Comparison of ENCODE assay signal across 8 mouse cellular contexts in the genomic region with DNA sequence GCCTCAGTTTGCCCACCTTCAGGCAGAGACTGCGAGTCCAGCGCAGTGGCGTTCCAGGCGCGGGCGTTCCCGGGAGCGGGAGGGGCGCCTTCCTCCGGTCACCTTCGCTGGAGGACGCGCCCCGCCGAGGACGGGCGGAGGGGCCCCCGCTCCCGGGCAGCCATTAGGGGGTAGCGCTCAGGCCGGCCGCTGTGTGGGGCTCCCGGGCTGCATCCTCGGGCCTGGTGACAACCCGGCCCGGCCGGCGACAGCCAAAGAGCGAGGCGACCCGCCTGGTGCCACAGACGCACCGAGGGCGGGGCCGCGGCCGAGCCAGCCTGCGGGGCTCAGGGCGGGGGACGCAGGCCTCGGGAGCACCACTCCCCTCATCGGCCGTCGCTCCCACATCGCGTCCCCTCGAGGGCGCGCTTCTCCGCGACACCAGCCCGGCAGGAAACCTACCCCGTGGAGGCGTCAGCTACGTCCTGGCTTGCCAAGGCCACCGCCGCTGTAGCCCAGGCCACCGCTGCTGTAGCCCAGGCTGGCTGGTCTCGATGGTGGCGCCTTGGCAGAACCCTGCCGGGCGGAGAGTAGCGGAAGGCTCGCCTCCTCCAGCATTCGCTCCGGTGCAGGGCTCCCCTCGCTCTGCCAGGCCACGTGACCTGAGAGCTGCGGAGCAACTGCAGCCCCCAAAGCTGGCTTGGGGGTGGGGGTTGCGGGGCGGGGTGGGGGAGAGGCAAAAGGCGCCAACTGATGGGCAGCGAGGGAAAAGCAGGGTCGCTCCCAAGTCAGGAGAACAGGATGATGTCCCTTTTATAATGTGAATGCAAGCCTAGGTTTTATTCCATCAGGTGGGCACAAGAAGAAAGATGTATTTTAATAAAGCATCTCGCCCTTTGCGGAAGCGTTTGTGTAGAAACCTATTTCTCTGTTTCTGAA. TPM values are rescaled to one million over a fixed set of nuclear protein-coding genes. Genes with fewer than 3 reads are reported as not detected.
DNase-seq lines count a peak whose midpoint lies in the region; ATAC-seq lines count a peak whose summit lies in the region.

Gene Tmem246, minus strand, starts transcription at position 694 of the 918 bp plus-strand sequence.

- H3K4me3 ChIP-seq in embryonic facial prominence, embryonic 10.5 days, result peak within 1 kb of the TSS; percentile 88
- H3K4me3 ChIP-seq in intestine, embryonic 16.5 days (ENCODE audit: low read length), result peak within 1 kb of the TSS; percentile 83

- no peaks in the 10 kb centered on the region for H3K36me3 ChIP-seq in embryonic facial prominence, embryonic 10.5 days (replicated peaks)
- no peaks in the 10 kb centered on the region for H3K36me3 ChIP-seq in intestine, embryonic 16.5 days (ENCODE audit: control insufficient read depth, insufficient read depth, low read length)

- under 1% methylated on average over 77 of the region's 77 CpGs for WGBS in embryonic facial prominence, embryonic 10.5 days
- 1% methylated on average over 77 of the region's 77 CpGs for WGBS in intestine, embryonic 16.5 days

- DNase-seq in brain, adult 2 months (ENCODE audit: low read depth, low spot score), result peak; percentile 87
- DNase-seq in embryonic facial prominence, embryonic 10.5 days (ENCODE audit: low spot score), result peak; percentile 81
- peak; percentile 48 to 70 for DNase-seq in gastrocnemius, postnatal 4 days (ENCODE audit: low spot score in 2 of 2)
- peak; percentile 75 to 79 for DNase-seq in left cerebral cortex, postnatal 25 days (ENCODE audit: low spot score in 2 of 2)
- DNase-seq in skeletal muscle tissue, adult 2 months (ENCODE audit: low read depth, low spot score), result peak; percentile 57
- DNase-seq in T-cell, adult 2 months (ENCODE audit: low spot score), result no peak

- H3K4me1 ChIP-seq in embryonic facial prominence, embryonic 10.5 days, result peaks cover 11% of the 10 kb centered on the region; the same call in 1 of the 2 replicates
- H3K4me1 ChIP-seq in intestine, embryonic 16.5 days (ENCODE audit: control insufficient read depth, insufficient read depth, low read length), result no peaks in the 10 kb centered on the region

- H3K27me3 ChIP-seq in embryonic facial prominence, embryonic 10.5 days (replicated peaks; ENCODE audit: low read depth, poor library complexity, severe bottlenecking), result peaks cover 4% of the 10 kb centered on the region; the same call in 1 of the 2 replicates
- no peaks in the 10 kb centered on the region for H3K27me3 ChIP-seq in intestine, embryonic 16.5 days (replicated peaks; ENCODE audit: control insufficient read depth, insufficient read depth, low read length)

- H3K4me2 ChIP-seq in intestine, embryonic 16.5 days (ENCODE audit: low read depth, low read length), result peak within 1 kb of the TSS; percentile 90

- peak within 1 kb of the TSS; percentile 88 for H3K9ac ChIP-seq in intestine, embryonic 16.5 days (ENCODE audit: low read depth, low read length)

- intact Hi-C loops in left cerebral cortex, postnatal 25 days (cut with DNase I), result loop anchor here (1.0 to 2.0 kb wide), 2 partner anchors 29 to 75 kb away; no protein-coding TSS in a partner anchor

- peak; percentile 92 for ATAC-seq in intestine, embryonic 16.5 days
- ATAC-seq in megakaryocyte-erythroid progenitor cell, adult 5-6 weeks (replicated peaks; ENCODE audit: low FRiP score, low TSS enrichment, poor library complexity, severe bottlenecking), result peak; percentile 88

- H3K27ac ChIP-seq in embryonic facial prominence, embryonic 10.5 days (replicated peaks), result peak within 1 kb of the TSS; percentile 87
- H3K27ac ChIP-seq in intestine, embryonic 16.5 days (ENCODE audit: low read length), result peak within 1 kb of the TSS; percentile 75

- H3K9me3 ChIP-seq in embryonic facial prominence, embryonic 10.5 days, result no peaks in the 10 kb centered on the region
- H3K9me3 ChIP-seq in intestine, embryonic 16.5 days (ENCODE audit: control insufficient read depth, low read length), result no peaks in the 10 kb centered on the region

RNA-seq across cellular contexts. Expression of gene Tmem246, which starts in this region (rescaled TPM):
- polyA plus RNA-seq in embryonic facial prominence, embryonic 10.5 days (2016; fragmentation: Nextera tagmentation; extraction: Ambion mirVana), result 10.6 and 12.0 TPM in 2 replicates
- 10 to 100 TPM; 33.6 to 39.7 TPM for total RNA-seq in gastrocnemius, postnatal 4 days (2021)
- polyA plus RNA-seq in intestine, embryonic 16.5 days (2015; fragmentation: Nextera tagmentation; extraction: Ambion mirVana), result 21.5 and 22.6 TPM in 2 replicates
- 10 to 100 TPM; 63.8 to 66.7 TPM for total RNA-seq in left cerebral cortex, postnatal 25 days (2021)
- 1.7 and 2.1 TPM in 2 replicates for total RNA-seq in megakaryocyte-erythroid progenitor cell, adult 5-6 weeks (2014; fragmentation: Nextera tagmentation)
- total RNA-seq in megakaryocyte-erythroid progenitor cell, adult 5-6 weeks (2017), result 3.0 and 3.3 TPM in 2 replicates

Comparison
In these comparisons a context has a peak if more than half of its experiments do, and no peak if none do; other contexts are left out.
1. RNA of gene Tmem246 (total RNA-seq): 63.8 to 66.7 TPM in left cerebral cortex, postnatal 25 days and 33.6 to 39.7 TPM in gastrocnemius, postnatal 4 days; 1.7 to 3.3 TPM in megakaryocyte-erythroid progenitor cell, adult 5-6 weeks; every median in the first group is over 4 times any median in the second.